Mouse (Mus musculus): ENCODE results near the gene Rnasel.

Gene Rnasel

GRCm38 (mm10) chr1:153721565-153722310, 27.5 kb upstream of the Rnasel start:
- no peak for DNase-seq (ENCODE audit: low read depth, low spot score)
- Histone ChIP-seq H3K36me3 (ENCODE audit: control insufficient read depth, insufficient read depth, low read length, poor library complexity, severe bottlenecking) (no peaks in the 10 kb centered on the region), H3K27me3 (ENCODE audit: control insufficient read depth, insufficient read depth, low read length, poor library complexity, severe bottlenecking) (no peaks in the 10 kb centered on the region)

DNA sequence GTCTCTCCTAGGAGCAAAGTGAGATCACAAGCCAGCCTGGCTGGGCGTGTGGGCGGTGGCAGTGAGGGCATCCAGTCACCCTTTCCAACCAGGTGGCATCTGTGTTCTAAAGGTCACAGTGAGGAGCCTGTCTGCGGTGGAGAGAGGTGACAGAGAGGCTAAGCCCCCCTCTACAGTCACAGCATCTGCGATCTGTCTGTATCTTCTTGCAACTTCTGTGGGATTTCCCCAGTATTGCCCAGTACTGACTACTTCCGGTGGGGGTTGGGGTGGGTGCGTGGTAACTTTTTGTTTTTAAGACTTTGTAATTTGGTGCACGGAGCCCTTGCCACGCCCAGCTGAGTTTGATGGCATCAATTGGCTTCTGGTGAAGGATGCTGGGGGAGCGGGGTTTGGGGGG, 25.8 kb upstream of the Rnasel start:
- Histone ChIP-seq H3K27me3 (ENCODE audit: control insufficient read depth, insufficient read depth, low read length, poor library complexity, severe bottlenecking) (no peaks in the 10 kb centered on the region), H3K36me3 (ENCODE audit: control insufficient read depth, insufficient read depth, low read length, poor library complexity, severe bottlenecking) (no peaks in the 10 kb centered on the region)
- no peak for DNase-seq (ENCODE audit: low read depth, low spot score)

DNA sequence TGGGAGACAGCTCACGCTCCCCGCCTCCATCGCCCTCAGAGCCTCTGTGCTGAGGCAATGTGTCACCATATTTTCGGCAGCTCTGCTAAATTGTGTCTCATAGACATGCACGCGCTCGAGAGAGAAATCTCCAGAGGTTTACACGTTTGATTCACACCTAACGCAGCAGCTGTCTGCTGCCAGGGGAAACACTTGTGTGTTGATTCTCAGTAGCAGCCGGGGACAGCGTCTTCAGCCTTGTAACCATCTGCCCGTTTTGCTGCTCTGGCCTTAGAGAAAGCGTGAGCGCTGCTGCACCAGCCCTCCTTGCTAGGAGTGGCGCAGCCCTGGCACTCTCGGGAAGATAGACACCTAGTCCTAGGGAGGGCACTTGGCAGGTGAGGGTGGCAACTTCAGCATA, 22.6 kb upstream of the Rnasel start:
- no peaks in the 10 kb centered on the region for H3K27me3 ChIP-seq (ENCODE audit: control insufficient read depth, insufficient read depth, low read length, poor library complexity, severe bottlenecking)
- DNase-seq (ENCODE audit: low read depth, low spot score), result no peak

DNA sequence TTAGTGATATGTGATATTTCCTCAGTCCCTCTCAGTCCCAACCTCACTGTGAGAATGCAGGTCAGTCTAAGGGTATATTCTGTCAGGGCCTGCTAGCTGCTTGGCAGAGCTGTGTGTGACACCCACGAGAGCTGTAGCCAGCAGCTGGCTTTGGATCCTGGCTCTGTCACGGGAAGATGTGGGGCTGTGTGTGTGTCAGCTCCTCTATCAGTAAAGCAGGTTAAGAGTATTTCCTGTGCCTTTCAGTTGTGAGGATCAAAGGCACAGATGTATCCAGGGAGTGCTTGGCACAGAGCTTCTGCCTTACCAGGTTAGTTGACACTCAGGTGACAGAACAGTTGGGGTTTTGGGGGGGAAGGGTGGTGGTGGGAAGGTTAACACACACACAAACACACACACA, 19.4 kb upstream of the Rnasel start:
- Histone ChIP-seq H3K36me3 (ENCODE audit: control insufficient read depth, insufficient read depth, low read length, poor library complexity, severe bottlenecking) (no peaks in the 10 kb centered on the region), H3K27me3 (ENCODE audit: control insufficient read depth, insufficient read depth, low read length, poor library complexity, severe bottlenecking) (no peaks in the 10 kb centered on the region)
- DNase-seq (ENCODE audit: low read depth, low spot score), result no peak

More for the DNA sequence above, 22.6 kb upstream of the Rnasel start:
- H3K36me3 ChIP-seq (ENCODE audit: control insufficient read depth, insufficient read depth, low read length, poor library complexity, severe bottlenecking), result no peaks in the 10 kb centered on the region

- Histone ChIP-seq H3K27me3 (ENCODE audit: control insufficient read depth, insufficient read depth, low read length, poor library complexity, severe bottlenecking) (no peaks in the 10 kb centered on the region), H3K36me3 (ENCODE audit: control insufficient read depth, insufficient read depth, low read length, poor library complexity, severe bottlenecking) (no peaks in the 10 kb centered on the region)
- no peak for DNase-seq (ENCODE audit: low read depth, low spot score)
These were observed 18.6 kb upstream of the Rnasel start for GRCm38 (mm10) chr1:153730671-153731070.

DNA sequence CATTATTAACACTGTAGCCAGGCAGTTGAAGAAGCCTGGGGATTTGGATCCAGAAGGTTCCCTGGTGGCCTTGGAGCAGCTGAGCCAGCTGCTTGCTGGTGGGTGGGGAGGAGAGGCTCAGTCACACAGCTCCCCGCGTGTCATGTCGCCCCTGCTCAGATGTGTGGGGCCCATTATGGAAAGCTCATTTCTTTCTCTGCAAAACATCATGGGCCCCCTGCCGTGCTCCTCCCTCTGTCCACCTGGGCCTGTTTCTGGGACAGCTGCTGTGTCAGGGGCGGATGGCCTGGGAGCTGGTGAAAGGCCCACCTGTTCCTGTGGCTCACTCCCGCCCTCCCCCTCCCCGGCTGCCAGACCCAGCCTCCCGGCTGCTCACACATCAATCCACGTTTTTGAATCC, 16.0 kb upstream of the Rnasel start:
- DNase-seq (ENCODE audit: low read depth, low spot score), result no peak
- Histone ChIP-seq H3K27me3 (ENCODE audit: control insufficient read depth, insufficient read depth, low read length, poor library complexity, severe bottlenecking) (no peaks in the 10 kb centered on the region), H3K36me3 (ENCODE audit: control insufficient read depth, insufficient read depth, low read length, poor library complexity, severe bottlenecking) (no peaks in the 10 kb centered on the region)

DNA sequence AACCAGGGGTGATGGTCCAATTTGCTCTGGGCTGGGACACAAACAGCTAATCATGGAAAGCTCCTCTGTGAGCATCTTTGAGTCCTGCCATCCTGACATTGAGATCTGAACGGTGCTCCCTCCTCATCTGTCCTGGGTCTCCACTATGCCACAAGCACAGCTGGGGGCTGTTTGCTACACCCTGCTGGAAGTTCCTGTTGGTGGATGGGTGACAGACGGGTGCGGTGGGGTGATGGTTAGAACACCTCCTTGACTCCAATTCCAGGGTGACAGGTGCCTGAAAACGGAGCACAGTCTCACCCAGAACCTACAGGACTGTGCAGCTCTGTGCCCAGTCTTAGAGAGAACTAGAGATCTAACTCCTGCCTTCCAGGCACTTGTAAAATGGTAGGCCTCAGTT, 14.4 kb upstream of the Rnasel start:
- no peaks in the 10 kb centered on the region for H3K36me3 ChIP-seq (ENCODE audit: control insufficient read depth, insufficient read depth, low read length, poor library complexity, severe bottlenecking)
- DNase-seq (ENCODE audit: low read depth, low spot score), result no peak
- no peaks in the 10 kb centered on the region for H3K27me3 ChIP-seq (ENCODE audit: control insufficient read depth, insufficient read depth, low read length, poor library complexity, severe bottlenecking)

GRCm38 (mm10) chr1:153736096-153736495, 13.1 kb upstream of the Rnasel start:
- no peaks in the 10 kb centered on the region for H3K27me3 ChIP-seq (ENCODE audit: control insufficient read depth, insufficient read depth, low read length, poor library complexity, severe bottlenecking)
- no peak for DNase-seq (ENCODE audit: low read depth, low spot score)
- H3K36me3 ChIP-seq (ENCODE audit: control insufficient read depth, insufficient read depth, low read length, poor library complexity, severe bottlenecking), result no peaks in the 10 kb centered on the region

- Histone ChIP-seq H3K27me3 (ENCODE audit: control insufficient read depth, insufficient read depth, low read length, poor library complexity, severe bottlenecking) (no peaks in the 10 kb centered on the region), H3K36me3 (ENCODE audit: control insufficient read depth, insufficient read depth, low read length, poor library complexity, severe bottlenecking) (no peaks in the 10 kb centered on the region)
- no peak for DNase-seq (ENCODE audit: low read depth, low spot score)
These were observed 11.8 kb upstream of the Rnasel start for GRCm38 (mm10) chr1:153737101-153738085.

GRCm38 (mm10) chr1:153739437-153740015, 9.7 kb upstream of the Rnasel start:
- Histone ChIP-seq H3K36me3 (ENCODE audit: control insufficient read depth, insufficient read depth, low read length, poor library complexity, severe bottlenecking) (no peaks in the 10 kb centered on the region), H3K27me3 (ENCODE audit: control insufficient read depth, insufficient read depth, low read length, poor library complexity, severe bottlenecking) (no peaks in the 10 kb centered on the region)
- DNase-seq (ENCODE audit: low read depth, low spot score), result no peak

DNA sequence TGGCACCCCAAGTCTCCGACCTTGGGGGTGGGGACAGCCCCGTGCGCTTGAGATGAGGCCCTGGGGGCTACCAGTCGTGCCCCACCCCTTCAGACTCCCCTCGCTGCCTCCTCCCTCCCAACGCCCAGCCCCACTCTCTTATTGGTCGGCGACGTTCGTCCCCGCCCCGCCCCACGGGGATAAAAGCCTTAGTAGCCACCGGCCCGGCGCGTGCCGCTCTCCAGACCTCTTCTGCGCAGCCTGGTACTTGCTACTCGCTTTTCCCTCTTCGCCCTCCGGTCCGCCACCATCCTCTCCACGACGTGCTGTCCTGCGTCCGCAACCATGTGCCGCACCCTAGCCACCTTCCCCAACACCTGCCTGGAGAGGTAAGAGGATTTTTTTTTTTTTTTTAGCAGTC, 9.1 kb upstream of the Rnasel start, which contains the start of gene Rgs16:
Gene Rgs16 (plus strand): TSS at position 205 of the 400 bp plus-strand sequence.
- Histone ChIP-seq H3K36me3 (ENCODE audit: control insufficient read depth, insufficient read depth, low read length, poor library complexity, severe bottlenecking) (no peaks in the 10 kb centered on the region), H3K27me3 (ENCODE audit: control insufficient read depth, insufficient read depth, low read length, poor library complexity, severe bottlenecking) (no peaks in the 10 kb centered on the region)
- DNase-seq (ENCODE audit: low read depth, low spot score), result peak; percentile 44

- Histone ChIP-seq H3K36me3 (ENCODE audit: control insufficient read depth, insufficient read depth, low read length, poor library complexity, severe bottlenecking) (no peaks in the 10 kb centered on the region), H3K27me3 (ENCODE audit: control insufficient read depth, insufficient read depth, low read length, poor library complexity, severe bottlenecking) (no peaks in the 10 kb centered on the region)
- no peak for DNase-seq (ENCODE audit: low read depth, low spot score)
These were observed 8.3 kb upstream of the Rnasel start for GRCm38 (mm10) chr1:153740775-153741400.

DNA sequence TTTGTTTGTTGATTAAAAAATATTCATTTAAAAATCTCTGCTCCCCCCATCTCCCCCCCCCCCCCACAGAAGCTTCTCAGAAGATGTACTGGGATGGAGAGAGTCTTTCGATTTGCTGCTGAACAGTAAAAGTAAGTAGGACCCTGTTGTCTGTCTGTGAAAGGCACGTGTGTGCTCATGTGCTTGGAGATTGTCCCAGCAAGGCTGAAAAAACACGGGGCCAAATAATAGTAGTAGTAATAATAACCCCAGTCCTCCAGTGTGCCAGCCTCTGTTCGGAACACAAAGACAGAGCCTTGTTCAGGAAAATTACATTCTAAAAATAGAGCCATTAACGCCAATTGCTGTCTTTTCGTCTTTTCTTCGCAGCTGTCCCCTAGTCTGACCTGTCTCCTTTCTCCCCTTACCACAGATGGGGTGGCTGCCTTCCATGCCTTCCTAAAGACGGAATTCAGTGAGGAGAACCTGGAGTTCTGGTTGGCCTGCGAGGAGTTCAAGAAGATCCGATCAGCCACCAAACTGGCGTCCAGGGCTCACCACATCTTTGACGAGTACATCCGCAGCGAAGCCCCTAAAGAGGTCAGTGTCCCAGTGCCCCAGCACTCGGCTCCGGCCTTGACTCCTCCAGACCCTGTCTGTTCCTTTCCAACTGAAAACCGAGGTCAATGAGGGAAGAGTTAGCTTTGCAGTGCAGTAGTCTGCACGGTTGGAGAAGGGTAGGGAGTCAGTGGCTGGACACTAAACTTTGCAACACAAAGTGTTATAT, 7.5 kb upstream of the Rnasel start:
- DNase-seq (ENCODE audit: low read depth, low spot score), result no peak
- Histone ChIP-seq H3K27me3 (ENCODE audit: control insufficient read depth, insufficient read depth, low read length, poor library complexity, severe bottlenecking) (no peaks in the 10 kb centered on the region), H3K36me3 (ENCODE audit: control insufficient read depth, insufficient read depth, low read length, poor library complexity, severe bottlenecking) (no peaks in the 10 kb centered on the region)
